Mouse (Mus musculus) hindbrain, embryonic 12.5 days (tissue): ENCODE measurements around the gene Otud7b. TPM values are rescaled to one million over a fixed set of nuclear protein-coding genes. Genes with fewer than 3 reads are reported as not detected.

Source experiments
- ATAC-seq: fragments of 200-750 bp; cut with Nextera tagmentation; 2 replicates; pipeline ENCODE4 v1.8.0; 2017; ENCODE audit warnings: moderate TSS enrichment; ENCODE audit not compliant: low FRiP score
- H3K27ac ChIP-seq: fragments of 300-500 bp; sonication (generic); 2 replicates; pipeline ENCODE4 v1.5.1; 2016; ENCODE audit warnings: mild to moderate bottlenecking
- H3K27me3 ChIP-seq: fragments of 300-500 bp; sonication (generic); 2 replicates; pipeline ENCODE4 v1.6.1; 2016; ENCODE audit warnings: mild to moderate bottlenecking
- H3K36me3 ChIP-seq: fragments of 300-500 bp; sonication (generic); 2 replicates; pipeline ENCODE4 v1.6.1; 2016; ENCODE audit warnings: mild to moderate bottlenecking
- H3K4me1 ChIP-seq: fragments of 300-500 bp; sonication (generic); 2 replicates; pipeline ENCODE4 v1.6.1; 2016
- H3K4me2 ChIP-seq: fragments of 300-500 bp; sonication (generic); replicated peaks from 2 replicates; pipeline ENCODE4 v1.6.1; 2016; ENCODE audit warnings: mild to moderate bottlenecking
- H3K4me3 ChIP-seq: fragments of 300-500 bp; sonication (generic); 2 replicates; pipeline ENCODE4 v1.5.1; 2016; ENCODE audit warnings: mild to moderate bottlenecking
- H3K9ac ChIP-seq: fragments of 300-500 bp; sonication (generic); 2 replicates; pipeline ENCODE4 v1.6.1; 2016; ENCODE audit warnings: mild to moderate bottlenecking, moderate library complexity
- H3K9me3 ChIP-seq: fragments of 300-500 bp; sonication (generic); replicated peaks from 2 replicates; pipeline ENCODE4 v1.6.1; 2016; ENCODE audit warnings: mild to moderate bottlenecking
- WGBS: fragments of 180-500 bp; shearing (Covaris S2); methylation state at CpG from one replicate; pipeline ENCODE4 v1.1.7; 2016; 5-methylcytosine and 5-hydroxymethylcytosine counted together
- polyA plus RNA-seq: library from polyadenylated mRNA; unstranded; fragments of >200 nt; fragmentation: Nextera tagmentation; extraction: Ambion mirVana; gene quantifications from 2 replicates; pipeline ENCODE4 v1.2.1, GENCODE M21; 2016

The Otud7b gene
- polyA plus RNA-seq, 1 experiment from 2014 or later, result 18.2 TPM

- Histone ChIP-seq H3K36me3 (no peaks in the 10 kb centered on the region), H3K9ac (no peak overlapping the region), H3K4me3 (no peak overlapping the region), H3K4me1 (no peaks in the 10 kb centered on the region), H3K27me3 (no peaks in the 10 kb centered on the region), H3K4me2 (no peak overlapping the region), H3K27ac (no peak overlapping the region), H3K9me3 (no peaks in the 10 kb centered on the region)
- ATAC-seq, result no peak
- WGBS, result 66% methylated on average over 2 of the region's 2 CpGs
Observed at GRCm38 (mm10) chr3:96089882-96090489, 14.3 kb upstream of the Otud7b start.

DNA sequence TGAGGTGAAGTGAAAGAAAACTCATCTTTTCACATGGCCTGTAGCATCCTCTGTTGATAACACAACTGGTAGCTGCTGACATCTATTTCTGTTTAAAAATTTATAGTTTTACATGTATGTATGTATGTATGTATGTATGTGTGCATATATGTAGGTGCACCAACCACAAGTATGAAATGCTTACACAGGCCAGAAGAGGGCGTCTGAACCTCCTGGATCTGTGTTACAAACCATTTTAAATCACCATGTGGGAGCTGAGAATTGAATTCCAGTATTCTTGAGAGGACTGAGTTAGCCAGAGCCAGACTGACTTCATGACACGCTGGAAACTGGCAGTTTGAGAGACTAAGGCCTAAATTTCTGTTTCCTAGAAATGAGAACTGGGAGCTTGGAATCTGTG, 13.2 kb upstream of the Otud7b start:
- H3K4me3 ChIP-seq, result no peak overlapping the region
- no peak overlapping the region for H3K9ac ChIP-seq
- ATAC-seq, result no peak
- WGBS, result 68% methylated on average over 2 of the region's 2 CpGs
- no peaks in the 10 kb centered on the region for H3K36me3 ChIP-seq
- no peaks in the 10 kb centered on the region for H3K9me3 ChIP-seq
- no peak overlapping the region for H3K27ac ChIP-seq
- no peak overlapping the region for H3K4me2 ChIP-seq
- no peaks in the 10 kb centered on the region for H3K27me3 ChIP-seq
- no peaks in the 10 kb centered on the region for H3K4me1 ChIP-seq

DNA sequence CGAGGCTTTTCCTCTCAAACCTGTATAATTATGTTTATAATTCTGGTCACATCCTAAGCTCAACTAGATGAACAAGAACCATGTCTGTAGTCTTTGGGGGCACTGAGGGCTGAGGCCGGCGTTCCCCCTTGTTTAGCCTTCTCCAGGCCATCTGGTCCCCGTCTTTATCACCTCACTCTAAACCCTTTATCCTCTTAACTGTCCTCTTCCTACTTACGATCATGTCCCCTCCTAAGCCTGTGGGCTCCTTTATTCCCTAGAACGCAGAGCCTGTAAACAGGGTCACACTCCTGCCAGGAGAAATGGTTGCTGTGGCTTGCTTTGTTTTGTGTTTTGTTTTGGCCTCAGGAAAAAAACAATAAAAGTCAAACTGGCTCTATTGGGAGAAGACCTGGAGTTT, 12.4 kb upstream of the Otud7b start:
- Histone ChIP-seq H3K4me1 (no peaks in the 10 kb centered on the region), H3K27ac (no peak overlapping the region), H3K36me3 (no peaks in the 10 kb centered on the region), H3K4me2 (no peak overlapping the region), H3K9me3 (no peaks in the 10 kb centered on the region), H3K9ac (no peak overlapping the region), H3K4me3 (no peak overlapping the region), H3K27me3 (no peaks in the 10 kb centered on the region)
- 73% methylated on average over 6 of the region's 6 CpGs for WGBS
- no peak for ATAC-seq

- 70% methylated on average over 13 of the region's 13 CpGs for WGBS
Observed at GRCm38 (mm10) chr3:96093509-96093908, 10.8 kb upstream of the Otud7b start.

GRCm38 (mm10) chr3:96094203-96094602, 10.1 kb upstream of the Otud7b start:
- Histone ChIP-seq H3K9ac (no peak overlapping the region), H3K4me2 (no peak overlapping the region), H3K4me1 (no peaks in the 10 kb centered on the region), H3K27me3 (no peaks in the 10 kb centered on the region), H3K27ac (no peak overlapping the region), H3K9me3 (no peaks in the 10 kb centered on the region), H3K36me3 (no peaks in the 10 kb centered on the region), H3K4me3 (no peak overlapping the region)
- 85% methylated on average over 13 of the region's 13 CpGs for WGBS
- no peak for ATAC-seq

More at GRCm38 (mm10) chr3:96093509-96093908, 10.8 kb upstream of the Otud7b start:
- H3K9ac ChIP-seq, result no peak overlapping the region
- no peak for ATAC-seq
- no peaks in the 10 kb centered on the region for H3K27me3 ChIP-seq
- H3K9me3 ChIP-seq, result no peaks in the 10 kb centered on the region
- H3K36me3 ChIP-seq, result no peaks in the 10 kb centered on the region
- H3K27ac ChIP-seq, result no peak overlapping the region
- no peaks in the 10 kb centered on the region for H3K4me1 ChIP-seq
- H3K4me3 ChIP-seq, result no peak overlapping the region
- no peak overlapping the region for H3K4me2 ChIP-seq

- Histone ChIP-seq H3K4me1 (peaks cover 8% of the 10 kb centered on the region), H3K9me3 (no peaks in the 10 kb centered on the region), H3K27me3 (no peaks in the 10 kb centered on the region), H3K4me2 (no peak overlapping the region), H3K9ac (no peak overlapping the region), H3K4me3 (no peak overlapping the region), H3K36me3 (no peaks in the 10 kb centered on the region), H3K27ac (no peak overlapping the region)
- 70% methylated on average over 4 of the region's 4 CpGs for WGBS
- no peak for ATAC-seq
Observed at GRCm38 (mm10) chr3:96098168-96098567, 6.2 kb upstream of the Otud7b start.

DNA sequence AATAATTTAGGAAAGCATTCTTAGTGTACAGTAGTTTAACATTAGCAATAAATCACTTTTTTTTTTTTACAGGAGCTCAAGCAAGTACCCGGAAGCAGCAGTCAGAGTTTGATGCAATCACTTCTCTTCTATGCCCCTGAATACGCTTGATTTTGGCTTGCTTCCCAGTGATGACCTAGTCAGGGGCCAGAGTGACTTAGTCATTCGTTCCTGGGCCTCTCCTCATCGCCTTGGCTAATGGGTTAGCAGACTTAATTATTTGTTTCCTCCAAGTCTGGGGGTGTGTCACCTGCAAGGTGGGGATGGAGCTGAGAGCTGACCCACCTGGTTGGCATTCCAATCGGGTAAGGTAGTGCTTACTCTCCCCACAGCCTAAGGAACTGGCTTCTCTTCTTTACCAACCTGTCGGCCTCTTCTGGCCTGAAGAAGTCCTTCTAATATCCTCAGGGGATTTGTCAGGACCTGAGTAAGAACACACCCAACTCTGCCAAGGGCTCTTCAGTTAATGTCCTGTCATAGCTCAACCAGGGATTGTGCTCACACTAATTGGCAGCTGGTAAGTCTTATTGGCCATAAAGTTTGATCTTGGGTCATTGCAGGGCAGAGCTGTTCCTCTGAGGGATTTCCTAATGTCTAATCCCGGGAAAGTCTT, 5.6 kb upstream of the Otud7b start:
- H3K36me3 ChIP-seq, result no peaks in the 10 kb centered on the region
- WGBS, result 69% methylated on average over 7 of the region's 7 CpGs
- no peak for ATAC-seq
- H3K9me3 ChIP-seq, result no peaks in the 10 kb centered on the region
- H3K27ac ChIP-seq, result no peak overlapping the region
- H3K27me3 ChIP-seq, result no peaks in the 10 kb centered on the region
- H3K4me1 ChIP-seq, result peaks cover 8% of the 10 kb centered on the region
- H3K4me2 ChIP-seq, result no peak overlapping the region
- no peak overlapping the region for H3K9ac ChIP-seq
- H3K4me3 ChIP-seq, result no peak overlapping the region

DNA sequence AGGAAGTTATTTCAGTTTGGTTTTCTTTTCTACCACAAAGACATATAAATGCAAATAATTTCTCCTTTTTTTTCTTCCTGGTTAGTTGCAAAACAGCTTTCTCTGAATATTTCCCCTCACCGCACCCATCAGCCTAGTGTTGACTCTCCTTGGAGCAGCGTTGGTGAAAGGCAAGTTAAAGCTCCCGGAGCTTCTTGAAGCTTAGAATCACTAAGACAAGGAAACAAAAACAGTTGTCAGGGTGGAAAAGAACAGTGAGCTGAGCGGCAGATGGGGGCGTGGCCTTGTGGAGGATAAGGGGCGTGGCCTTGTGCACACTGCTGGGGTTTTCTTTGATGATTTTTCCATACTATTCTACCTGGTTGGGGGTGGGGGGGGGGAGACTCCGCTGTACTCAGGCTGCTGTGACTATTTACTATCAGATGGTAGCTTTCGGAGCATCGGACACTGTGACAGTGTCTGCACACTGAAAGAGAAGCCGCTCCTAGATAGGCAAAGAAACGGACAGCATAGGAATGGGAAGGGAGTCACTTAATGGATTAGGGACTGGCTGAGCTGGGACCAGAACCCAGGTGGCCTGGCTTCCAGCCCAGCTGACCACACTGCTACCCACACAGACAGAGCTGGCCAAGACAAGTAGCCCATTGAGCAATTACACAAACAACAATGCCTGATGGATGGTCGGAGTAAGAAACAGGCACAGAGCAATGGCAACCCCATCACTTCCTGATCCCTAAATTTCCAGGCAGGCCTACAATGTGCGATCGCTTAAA, 2.0 kb upstream of the Otud7b start:
- Histone ChIP-seq H3K9ac (no peak overlapping the region), H3K4me1 (peaks cover 17% of the 10 kb centered on the region), H3K36me3 (no peaks in the 10 kb centered on the region), H3K27ac (no peak overlapping the region), H3K9me3 (no peaks in the 10 kb centered on the region), H3K27me3 (no peaks in the 10 kb centered on the region), H3K4me2 (peak overlapping the region; percentile 48), H3K4me3 (peak overlapping the region; percentile 19)
- peak; percentile 30; the same call in 1 of the 2 replicates for ATAC-seq
- 18% methylated on average over 14 of the region's 14 CpGs for WGBS

- peaks cover 17% of the 10 kb centered on the region for H3K4me1 ChIP-seq
- H3K9ac ChIP-seq, result peak overlapping the region; percentile 89
- H3K4me3 ChIP-seq, result peak overlapping the region; percentile 91
- H3K36me3 ChIP-seq, result no peaks in the 10 kb centered on the region
- H3K4me2 ChIP-seq, result peak overlapping the region; percentile 85
- no peaks in the 10 kb centered on the region for H3K27me3 ChIP-seq
- peak overlapping the region; percentile 87 for H3K27ac ChIP-seq
- 4% methylated on average over 8 of the region's 8 CpGs for WGBS
- ATAC-seq, result peak; percentile 46; the same call in 1 of the 2 replicates
- H3K9me3 ChIP-seq, result no peaks in the 10 kb centered on the region
Observed at GRCm38 (mm10) chr3:96103901-96104260, 446 bp upstream of the Otud7b start.

DNA sequence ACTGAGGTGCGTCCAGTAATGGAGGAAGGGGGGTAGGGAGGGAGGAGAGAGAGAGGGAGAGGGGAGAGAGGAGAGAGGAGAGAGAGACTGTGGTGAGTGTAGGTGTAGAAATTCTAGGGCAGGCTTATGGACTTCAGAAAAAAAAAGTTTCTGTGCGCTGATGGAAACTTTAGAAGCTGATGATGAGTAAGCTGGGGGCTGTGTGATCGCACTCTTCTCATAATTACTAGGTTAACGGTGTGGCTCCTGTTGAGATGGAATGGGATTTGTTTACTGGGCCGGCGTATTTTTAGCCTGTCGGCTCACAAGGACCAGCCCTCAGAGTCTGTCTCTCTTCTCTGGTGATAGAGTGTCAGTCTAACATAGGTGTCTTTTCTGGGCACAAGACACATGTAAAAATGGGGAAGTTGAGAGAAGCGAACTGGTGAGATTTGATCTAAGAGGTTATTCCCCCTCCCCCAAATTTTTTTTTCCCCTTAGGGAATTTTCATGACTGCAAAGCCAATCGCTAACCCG, 963 bp downstream of the Otud7b start:
- peaks cover 3% of the 10 kb centered on the region; the same call in 1 of the 2 replicates for H3K36me3 ChIP-seq
- ATAC-seq, result 0 out of 2 replicates have a peak, but pooled peaks have one; percentile 53
- H3K9ac ChIP-seq, result peak overlapping the region; percentile 89
- 11% methylated on average over 10 of the region's 10 CpGs for WGBS
- no peaks in the 10 kb centered on the region for H3K9me3 ChIP-seq
- H3K27me3 ChIP-seq, result no peaks in the 10 kb centered on the region
- H3K4me2 ChIP-seq, result peak overlapping the region; percentile 85
- H3K27ac ChIP-seq, result no peak overlapping the region
- H3K4me1 ChIP-seq, result peaks cover 17% of the 10 kb centered on the region
- H3K4me3 ChIP-seq, result peak overlapping the region; percentile 91

DNA sequence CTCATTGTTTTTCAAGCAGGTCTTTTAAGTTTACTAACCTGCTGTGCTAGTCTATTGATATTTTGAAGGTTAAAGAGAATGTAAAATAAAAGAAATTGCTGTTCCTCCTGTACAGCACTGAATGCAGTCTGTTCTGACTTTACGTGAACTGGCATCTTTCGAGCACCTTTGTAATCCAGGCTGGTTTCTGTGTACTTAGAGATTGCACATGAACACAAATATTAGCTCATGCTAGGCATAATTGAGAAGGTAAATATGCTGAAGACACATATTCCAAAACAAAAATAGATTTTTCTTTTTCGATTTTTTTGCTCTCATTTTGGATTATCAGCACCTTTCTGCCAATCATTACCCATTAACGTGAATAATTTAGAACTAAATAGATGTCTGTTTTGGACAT, 1.8 kb downstream of the Otud7b start:
- Histone ChIP-seq H3K36me3 (peaks cover 3% of the 10 kb centered on the region; the same call in 1 of the 2 replicates), H3K27me3 (no peaks in the 10 kb centered on the region), H3K9me3 (no peaks in the 10 kb centered on the region), H3K27ac (no peak overlapping the region), H3K9ac (no peak overlapping the region), H3K4me3 (no peak overlapping the region), H3K4me2 (no peak overlapping the region), H3K4me1 (peaks cover 17% of the 10 kb centered on the region)
- ATAC-seq, result no peak
- 90% methylated on average over 4 of the region's 4 CpGs for WGBS

DNA sequence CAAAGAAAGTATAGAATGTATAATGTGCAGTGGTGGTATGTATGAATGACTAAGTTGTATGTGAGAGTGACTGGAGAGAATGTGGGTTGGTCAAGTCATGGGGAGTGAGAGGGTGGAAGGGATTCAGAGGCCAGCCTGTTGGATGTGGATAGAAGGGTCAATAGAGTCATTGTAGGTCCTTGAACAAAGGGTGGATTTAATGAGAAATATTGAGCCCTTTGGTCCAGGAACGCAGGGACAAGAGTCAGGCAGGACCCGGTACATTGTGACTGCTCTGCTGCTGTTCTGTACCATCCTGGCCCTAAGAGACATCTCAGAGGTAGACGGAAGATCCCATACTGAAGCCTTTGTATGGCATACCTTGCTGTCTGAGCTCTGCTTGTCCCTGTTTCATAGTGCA, 4.0 kb downstream of the Otud7b start:
- no peak overlapping the region for H3K27ac ChIP-seq
- peaks cover 9% of the 10 kb centered on the region for H3K4me1 ChIP-seq
- no peaks in the 10 kb centered on the region for H3K27me3 ChIP-seq
- WGBS, result 75% methylated on average over 3 of the region's 3 CpGs
- no peaks in the 10 kb centered on the region for H3K9me3 ChIP-seq
- H3K4me3 ChIP-seq, result no peak overlapping the region
- no peak overlapping the region for H3K9ac ChIP-seq
- ATAC-seq, result no peak
- no peak overlapping the region for H3K4me2 ChIP-seq
- peaks cover 3% of the 10 kb centered on the region; the same call in 1 of the 2 replicates for H3K36me3 ChIP-seq
